Mouse (Mus musculus) liver, embryonic 15.5 days (tissue): Measurements from ENCODE around the gene Zfp282. TPM values are rescaled to one million over a fixed set of nuclear protein-coding genes. Genes with fewer than 3 reads are reported as not detected.
A peak's percentile ranks its signal among the peaks of the same experiment; 100 is the strongest.

Experiments
- ATAC-seq: fragments of 200-750 bp; cut with Nextera tagmentation; 2 replicates; pipeline ENCODE4 v1.8.0; 2017; ENCODE audit warnings: moderate number of reproducible peaks, mild to moderate bottlenecking, moderate library complexity; ENCODE audit not compliant: insufficient read depth
- H3K27ac ChIP-seq: fragments of 300-500 bp; sonication (generic); replicated peaks from 2 replicates; pipeline ENCODE4 v1.5.1; 2015; ENCODE audit warnings: mild to moderate bottlenecking, inconsistent platforms
- H3K27me3 ChIP-seq: fragments of 300-500 bp; sonication (generic); 2 replicates; pipeline ENCODE4 v1.6.1; 2015; ENCODE audit warnings: mild to moderate bottlenecking, inconsistent platforms
- H3K36me3 ChIP-seq: fragments of 300-500 bp; sonication (generic); replicated peaks from 2 replicates; pipeline ENCODE4 v1.6.1; 2015; ENCODE audit warnings: moderate library complexity, mild to moderate bottlenecking, inconsistent platforms
- H3K4me1 ChIP-seq: fragments of 300-500 bp; sonication (generic); replicated peaks from 2 replicates; pipeline ENCODE4 v1.6.1; 2015; ENCODE audit warnings: inconsistent platforms
- H3K4me2 ChIP-seq: fragments of 300-500 bp; sonication (generic); 2 replicates; pipeline ENCODE4 v1.6.1; 2015; ENCODE audit warnings: moderate library complexity, mild to moderate bottlenecking, inconsistent platforms
- H3K4me3 ChIP-seq: fragments of 300-500 bp; sonication (generic); replicated peaks from 2 replicates; pipeline ENCODE4 v1.5.1; 2015; ENCODE audit warnings: mild to moderate bottlenecking, inconsistent platforms
- H3K9ac ChIP-seq: fragments of 300-500 bp; sonication (generic); 2 replicates; pipeline ENCODE4 v1.6.1; 2015; ENCODE audit warnings: moderate library complexity, mild to moderate bottlenecking, inconsistent platforms
- H3K9me3 ChIP-seq: fragments of 300-500 bp; sonication (generic); replicated peaks from 2 replicates; pipeline ENCODE4 v1.6.1; 2016; ENCODE audit warnings: inconsistent platforms
- WGBS: fragments of 180-500 bp; shearing (Covaris S2); methylation state at CpG from one replicate; pipeline ENCODE4 v1.1.7; 2015; ENCODE audit warnings: mixed read lengths; ENCODE audit not compliant: insufficient replicate concordance; 5-methylcytosine and 5-hydroxymethylcytosine counted together
- polyA plus RNA-seq: library from polyadenylated mRNA; unstranded; fragments of >200 nt; fragmentation: Nextera tagmentation; extraction: Ambion mirVana; gene quantifications from 2 replicates; pipeline ENCODE4 v1.2.1, GENCODE M21; 2015

Zfp282 gene
- polyA plus RNA-seq = 2.6 and 3.1 TPM in 2 replicates

- Histone ChIP-seq H3K4me3 (peak within 1 kb of the TSS; percentile 75), H3K4me1 (peaks cover 27% of the 10 kb centered on the region), H3K27ac (peak within 1 kb of the TSS; percentile 94), H3K9ac (peak within 1 kb of the TSS; percentile 89), H3K4me2 (peak within 1 kb of the TSS; percentile 93), H3K27me3 (no peaks in the 10 kb centered on the region), H3K9me3 (no peaks in the 10 kb centered on the region), H3K36me3 (peaks cover 21% of the 10 kb centered on the region)
- ATAC-seq = no peak
- WGBS = 3% methylated on average over 9 of the region's 9 CpGs
Observed at GRCm38 (mm10) chr6:47877058-47877457, at the start of gene Zfp282. Gene Zfp282 (plus strand): TSS chr6:47877204.

- Histone ChIP-seq H3K9ac (no peak overlapping the region), H3K27ac (no peak overlapping the region), H3K4me2 (no peak overlapping the region), H3K4me1 (peaks cover 22% of the 10 kb centered on the region), H3K27me3 (no peaks in the 10 kb centered on the region), H3K9me3 (no peaks in the 10 kb centered on the region), H3K36me3 (no peaks in the 10 kb centered on the region), H3K4me3 (no peak overlapping the region)
- ATAC-seq = no peak
- WGBS = 84% methylated on average over 4 of the region's 4 CpGs
Observed at GRCm38 (mm10) chr6:47827462-47827861, 49.5 kb upstream of the Zfp282 start.

- no peak for ATAC-seq
Observed at GRCm38 (mm10) chr6:47828950-47829349, 48.1 kb upstream of the Zfp282 start.

GRCm38 (mm10) chr6:47830104-47831078 is 46.6 kb upstream of the Zfp282 start, which contains the start of gene Zfp786:
Gene Zfp786 (minus strand): TSS chr6:47830867.
- H3K4me2 ChIP-seq = peak within 1 kb of the TSS; percentile 95
- H3K36me3 ChIP-seq = no peaks in the 10 kb centered on the region
- H3K27me3 ChIP-seq = no peaks in the 10 kb centered on the region
- WGBS = 2% methylated on average over 64 of the region's 64 CpGs
- peak; percentile 84 for ATAC-seq
- H3K27ac ChIP-seq = peak within 1 kb of the TSS; percentile 68
- H3K9me3 ChIP-seq = no peaks in the 10 kb centered on the region
- H3K4me1 ChIP-seq = peaks cover 25% of the 10 kb centered on the region
- peak within 1 kb of the TSS; percentile 85 for H3K4me3 ChIP-seq
- peak within 1 kb of the TSS; percentile 80 for H3K9ac ChIP-seq

More at GRCm38 (mm10) chr6:47828950-47829349, 48.1 kb upstream of the Zfp282 start:
- WGBS = 43% methylated on average over 1 of the region's 1 CpGs
- no peaks in the 10 kb centered on the region for H3K36me3 ChIP-seq
- H3K4me1 ChIP-seq = peaks cover 22% of the 10 kb centered on the region
- no peak overlapping the region for H3K4me3 ChIP-seq
- H3K9ac ChIP-seq = no peak overlapping the region
- H3K4me2 ChIP-seq = 0 out of 2 replicates have a peak overlapping the region, but pooled peaks have one; percentile 9
- no peaks in the 10 kb centered on the region for H3K27me3 ChIP-seq
- H3K27ac ChIP-seq = no peak overlapping the region
- no peaks in the 10 kb centered on the region for H3K9me3 ChIP-seq

GRCm38 (mm10) chr6:47832220-47832619 is 44.8 kb upstream of the Zfp282 start:
- H3K4me3 ChIP-seq = no peak overlapping the region
- no peaks in the 10 kb centered on the region for H3K27me3 ChIP-seq
- no peak for ATAC-seq
- H3K4me2 ChIP-seq = no peak overlapping the region
- H3K36me3 ChIP-seq = no peaks in the 10 kb centered on the region
- H3K9ac ChIP-seq = no peak overlapping the region
- H3K27ac ChIP-seq = no peak overlapping the region
- H3K9me3 ChIP-seq = no peaks in the 10 kb centered on the region
- peaks cover 37% of the 10 kb centered on the region for H3K4me1 ChIP-seq
- 75% methylated on average over 1 of the region's 1 CpGs for WGBS

- no peaks in the 10 kb centered on the region for H3K27me3 ChIP-seq
- peak within 1 kb of the TSS; percentile 94 for H3K4me2 ChIP-seq
- peaks cover 38% of the 10 kb centered on the region for H3K4me1 ChIP-seq
- under 1% methylated on average over 52 of the region's 52 CpGs for whole genome bisulfite sequencing
- ATAC-seq = peak; percentile 89
- H3K9ac ChIP-seq = peak within 1 kb of the TSS; percentile 86
- no peaks in the 10 kb centered on the region for H3K9me3 ChIP-seq
- peak within 1 kb of the TSS; percentile 95 for H3K4me3 ChIP-seq
- no peaks in the 10 kb centered on the region for H3K36me3 ChIP-seq
- H3K27ac ChIP-seq = peak within 1 kb of the TSS; percentile 86
Observed at GRCm38 (mm10) chr6:47835482-47835983, 41.5 kb upstream of the Zfp282 start, which contains the start of gene Zfp398. Gene Zfp398 (plus strand): TSS chr6:47835661.

- peak overlapping the region; percentile 86 for H3K27ac ChIP-seq
- peak; percentile 62 for ATAC-seq
- H3K27me3 ChIP-seq = no peaks in the 10 kb centered on the region
- peaks cover 33% of the 10 kb centered on the region for H3K4me1 ChIP-seq
- H3K36me3 ChIP-seq = no peaks in the 10 kb centered on the region
- under 1% methylated on average over 49 of the region's 49 CpGs for WGBS
- peak overlapping the region; percentile 95 for H3K4me3 ChIP-seq
- peak overlapping the region; percentile 86 for H3K9ac ChIP-seq
- peak overlapping the region; percentile 94 for H3K4me2 ChIP-seq
- no peaks in the 10 kb centered on the region for H3K9me3 ChIP-seq
Observed at GRCm38 (mm10) chr6:47835984-47836521, 41.0 kb upstream of the Zfp282 start.

GRCm38 (mm10) chr6:47837630-47838029 is 39.4 kb upstream of the Zfp282 start:
- Histone ChIP-seq H3K9me3 (no peaks in the 10 kb centered on the region), H3K4me2 (no peak overlapping the region), H3K36me3 (no peaks in the 10 kb centered on the region), H3K27me3 (no peaks in the 10 kb centered on the region), H3K9ac (no peak overlapping the region), H3K27ac (no peak overlapping the region), H3K4me1 (peaks cover 40% of the 10 kb centered on the region), H3K4me3 (no peak overlapping the region)
- WGBS = 24% methylated on average over 2 of the region's 2 CpGs
- ATAC-seq = no peak

- no peak overlapping the region for H3K9ac ChIP-seq
- 100% methylated on average over 1 of the region's 1 CpGs for WGBS
Observed at GRCm38 (mm10) chr6:47841077-47841476, 35.9 kb upstream of the Zfp282 start.

GRCm38 (mm10) chr6:47841831-47842230 is 35.2 kb upstream of the Zfp282 start:
- no peak overlapping the region for H3K27ac ChIP-seq
- H3K4me2 ChIP-seq = no peak overlapping the region
- peaks cover 29% of the 10 kb centered on the region for H3K4me1 ChIP-seq
- no peaks in the 10 kb centered on the region for H3K27me3 ChIP-seq
- no peak overlapping the region for H3K9ac ChIP-seq
- no peak for ATAC-seq
- WGBS = 62% methylated on average over 2 of the region's 2 CpGs
- H3K4me3 ChIP-seq = no peak overlapping the region
- no peaks in the 10 kb centered on the region for H3K36me3 ChIP-seq
- H3K9me3 ChIP-seq = no peaks in the 10 kb centered on the region

More at GRCm38 (mm10) chr6:47841077-47841476, 35.9 kb upstream of the Zfp282 start:
- H3K27me3 ChIP-seq = no peaks in the 10 kb centered on the region
- H3K4me1 ChIP-seq = peaks cover 35% of the 10 kb centered on the region
- H3K9me3 ChIP-seq = no peaks in the 10 kb centered on the region
- ATAC-seq = no peak
- no peaks in the 10 kb centered on the region for H3K36me3 ChIP-seq
- H3K27ac ChIP-seq = no peak overlapping the region
- no peak overlapping the region for H3K4me3 ChIP-seq
- H3K4me2 ChIP-seq = no peak overlapping the region

GRCm38 (mm10) chr6:47842337-47842736 is 34.7 kb upstream of the Zfp282 start:
- Histone ChIP-seq H3K4me2 (no peak overlapping the region), H3K27ac (no peak overlapping the region), H3K9ac (no peak overlapping the region), H3K27me3 (no peaks in the 10 kb centered on the region), H3K9me3 (no peaks in the 10 kb centered on the region), H3K4me3 (no peak overlapping the region), H3K4me1 (peaks cover 24% of the 10 kb centered on the region), H3K36me3 (no peaks in the 10 kb centered on the region)
- 75% methylated on average over 1 of the region's 1 CpGs for WGBS
- ATAC-seq = peak; percentile 57
